Mouse (Mus musculus) spleen, postnatal 4 days (tissue): ENCODE measurements around the gene Ceacam16.

ENCODE experiments used
- DNase-seq, 2 experiments: peaks; one replicate each; pipeline ENCODE4 v3.0.0; 2022; ENCODE audit warnings: low spot score in 2 of 2

The Ceacam16 gene

DNA sequence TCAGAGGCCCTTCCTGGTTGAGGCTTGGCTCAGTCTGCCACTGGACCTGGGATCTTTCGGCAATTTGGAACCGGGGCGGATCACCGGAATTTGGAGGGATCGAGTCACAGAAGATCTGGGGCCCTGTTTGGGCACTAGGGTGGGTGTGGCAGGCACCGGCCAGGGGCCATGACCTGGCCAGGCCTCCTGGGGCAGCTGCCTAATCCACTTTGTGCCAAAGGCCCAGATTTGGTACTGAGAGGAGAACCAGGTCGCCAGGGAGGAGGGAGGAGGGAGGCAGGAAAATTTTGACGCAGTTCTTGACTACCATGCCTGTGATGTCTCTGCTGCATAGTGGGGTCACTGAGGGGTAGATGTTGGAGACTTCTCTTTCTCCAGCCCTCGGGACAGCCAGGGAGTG lies at the start of gene Ceacam16:
TSS of gene Ceacam16 (minus strand) at position 101 of the 400 bp plus-strand sequence.
- DNase-seq, result no peak

- DNase-seq, result peak; percentile 72 to 90
These were observed 49.6 kb upstream of the Ceacam16 start for GRCm38 (mm10) chr7:19910421-19911291.

DNA sequence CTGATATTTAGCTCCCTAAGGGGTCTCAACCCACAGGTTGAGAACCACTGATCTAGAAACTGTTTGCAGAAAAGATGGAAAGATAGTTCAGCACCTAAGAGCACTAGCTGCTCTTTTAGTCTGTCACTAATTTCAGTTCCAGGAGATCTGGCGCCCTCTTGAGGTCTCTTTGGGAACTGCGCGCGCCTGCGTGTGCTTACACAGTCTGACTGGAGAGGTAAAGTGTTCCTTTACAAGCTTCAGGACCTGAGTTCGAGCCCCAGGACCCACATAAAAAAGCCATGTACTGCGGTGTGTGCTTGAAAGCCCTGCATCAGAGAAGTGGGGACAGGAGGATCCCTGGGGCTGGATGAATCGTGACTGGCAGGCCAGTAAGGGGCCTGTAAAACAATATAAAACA lies 28.8 kb upstream of the Ceacam16 start:
- DNase-seq, result peak; percentile 65 to 87

DNA sequence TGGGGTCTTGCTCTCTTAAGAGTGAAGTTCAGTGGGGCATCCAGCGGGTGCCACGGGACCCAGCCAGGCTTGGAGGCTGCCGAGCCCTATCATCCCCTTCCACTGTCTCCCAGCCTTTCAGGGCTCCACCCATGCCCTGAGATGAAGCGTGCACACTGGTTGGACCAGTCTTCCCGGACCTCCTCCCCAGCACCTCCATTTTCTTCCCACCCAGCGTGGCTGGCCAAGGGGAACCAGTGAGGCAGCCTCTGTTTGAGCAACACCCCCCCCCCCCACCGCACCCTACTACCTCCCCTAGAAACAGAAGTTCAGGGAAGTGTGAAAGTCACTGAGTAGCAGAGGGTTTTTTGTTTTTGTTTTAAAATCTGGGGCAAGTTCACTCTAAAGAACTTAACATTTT lies 26.8 kb upstream of the Ceacam16 start, which contains the start of gene Ceacam19:
TSS of gene Ceacam19 (minus strand) at position 117 of the 400 bp plus-strand sequence.
- DNase-seq, result no peak

DNA sequence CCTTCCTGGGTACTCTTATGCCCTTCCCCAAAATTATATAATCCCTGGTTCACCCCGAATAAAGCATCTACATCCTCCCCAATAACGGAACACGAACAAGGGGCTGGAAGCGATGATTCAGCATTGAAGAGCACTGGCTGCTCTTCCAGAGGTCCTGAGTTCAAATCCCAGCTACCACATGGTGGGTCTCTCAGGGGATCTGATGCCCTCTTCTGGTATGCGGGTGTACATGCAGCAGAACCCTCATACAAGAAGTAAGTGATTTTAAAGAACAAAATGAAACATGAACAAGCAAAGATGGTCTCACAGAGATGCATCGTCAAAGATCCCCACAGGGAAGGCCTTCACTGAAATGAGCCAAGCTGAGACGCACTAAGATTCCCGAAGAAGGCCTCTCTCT lies 19.7 kb upstream of the Ceacam16 start:
- DNase-seq, result no peak

- no peak for DNase-seq
These were observed 15.8 kb upstream of the Ceacam16 start for GRCm38 (mm10) chr7:19876781-19877425.

DNA sequence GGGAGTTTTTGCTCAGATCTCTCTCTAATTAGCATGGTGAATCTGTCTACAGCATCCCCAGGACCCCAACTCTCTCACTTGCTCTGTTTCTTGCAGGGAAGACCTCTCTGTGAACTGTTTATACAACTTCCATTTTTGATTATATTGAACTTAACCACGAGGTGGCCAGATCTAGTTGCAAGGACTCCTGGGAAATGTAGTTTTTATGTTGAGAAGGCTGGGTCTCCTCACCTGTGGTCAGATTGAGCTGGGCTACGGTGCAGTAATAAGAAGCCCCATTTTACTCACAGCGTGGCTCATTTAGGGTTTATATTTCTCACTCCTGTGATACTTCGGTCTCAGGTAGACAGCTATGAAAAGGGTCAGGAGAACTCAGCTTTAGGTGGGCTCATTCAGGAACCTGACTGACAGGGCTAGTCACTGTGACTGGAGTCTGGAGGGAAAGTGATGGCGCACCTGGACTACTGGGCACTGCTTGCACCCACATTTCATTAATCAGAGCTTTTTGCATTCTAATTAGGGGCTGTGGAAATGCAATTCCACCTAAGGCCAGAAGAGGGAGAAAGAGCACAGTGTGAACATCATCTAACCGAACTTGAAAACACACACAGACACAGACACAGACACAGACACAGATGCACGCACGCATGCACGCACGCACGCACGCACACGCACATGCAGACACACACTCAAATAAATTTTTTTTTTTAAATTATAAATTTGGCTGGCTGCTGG lies 15.0 kb upstream of the Ceacam16 start:
- peak in 1 of 2 experiments; percentile 36 for DNase-seq

GRCm38 (mm10) chr7:19871943-19872601 lies 11.0 kb upstream of the Ceacam16 start:
- DNase-seq, result peak; percentile 55 to 78

GRCm38 (mm10) chr7:19871137-19871621 lies 10.1 kb upstream of the Ceacam16 start:
- DNase-seq, result peak; percentile 42 to 73

DNA sequence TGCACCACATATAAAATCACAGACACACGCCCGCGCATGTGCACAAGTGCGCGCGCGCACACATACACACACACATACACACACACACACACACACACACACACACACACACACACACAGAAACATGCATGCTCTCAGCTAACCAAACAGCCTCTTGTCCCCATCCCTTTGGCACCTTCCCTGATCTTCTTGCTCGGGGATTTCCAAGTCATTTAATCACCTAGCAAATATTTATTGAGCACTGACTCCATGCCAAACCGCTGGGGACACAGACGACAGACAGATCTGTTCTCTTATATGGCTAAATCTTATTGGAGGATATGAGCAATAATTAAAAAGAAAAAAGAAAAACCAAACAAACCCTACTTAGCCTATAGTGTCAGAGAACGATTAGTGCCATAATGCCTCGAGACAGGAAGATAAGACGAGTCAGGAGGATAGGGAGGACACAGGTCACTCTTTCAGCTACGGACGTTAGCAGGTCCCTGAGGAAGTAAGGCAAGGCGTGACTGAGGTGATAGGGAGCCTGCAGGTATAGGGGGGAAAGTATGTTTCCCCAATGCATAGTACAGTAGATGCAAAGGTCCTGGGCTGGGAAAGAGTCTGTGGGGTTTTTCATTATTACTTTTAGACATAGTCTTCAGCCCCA lies 6.8 kb upstream of the Ceacam16 start:
- no peak for DNase-seq

DNA sequence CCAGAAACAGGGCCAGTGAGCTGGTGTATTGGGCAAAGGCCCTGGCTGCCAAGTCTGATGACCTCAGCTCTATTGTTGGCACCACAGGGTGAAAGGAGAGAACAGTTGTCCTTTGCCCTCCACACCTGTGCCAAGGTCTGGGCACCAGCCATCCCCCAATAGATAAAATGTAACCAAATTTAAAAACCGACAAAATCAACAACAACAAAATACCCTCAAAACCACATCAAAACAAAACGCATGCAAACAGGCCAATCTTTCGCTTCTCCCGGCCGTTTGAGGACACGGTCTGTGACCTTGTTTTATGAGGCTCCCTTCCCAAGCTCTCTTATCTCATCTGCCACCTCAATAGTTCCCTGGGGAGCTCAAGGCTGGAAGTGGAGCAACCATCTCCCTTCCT lies 5.4 kb upstream of the Ceacam16 start:
- no peak for DNase-seq

- no peak for DNase-seq
These were observed 4.3 kb upstream of the Ceacam16 start for GRCm38 (mm10) chr7:19865246-19866036.

DNA sequence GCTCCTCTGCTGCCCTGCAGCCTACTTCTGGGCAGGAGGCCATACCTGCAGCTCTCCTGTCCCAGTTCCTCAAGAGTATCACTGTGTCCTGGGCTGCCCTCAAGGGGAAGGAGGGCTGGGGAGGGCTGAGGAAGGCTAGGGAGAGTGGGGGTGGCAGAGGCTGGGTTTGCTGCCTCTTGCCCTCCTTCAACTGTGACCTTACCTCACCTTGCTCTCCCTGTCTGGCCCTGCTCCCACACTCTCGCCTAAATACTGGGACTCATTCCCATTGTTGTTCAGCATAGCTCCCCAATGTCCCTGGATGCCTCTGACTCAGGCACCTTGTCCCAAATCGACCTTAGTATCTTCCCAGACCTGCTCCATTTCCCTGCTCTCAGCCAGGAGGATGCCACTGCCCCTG lies 3.1 kb upstream of the Ceacam16 start:
- DNase-seq, result no peak

DNA sequence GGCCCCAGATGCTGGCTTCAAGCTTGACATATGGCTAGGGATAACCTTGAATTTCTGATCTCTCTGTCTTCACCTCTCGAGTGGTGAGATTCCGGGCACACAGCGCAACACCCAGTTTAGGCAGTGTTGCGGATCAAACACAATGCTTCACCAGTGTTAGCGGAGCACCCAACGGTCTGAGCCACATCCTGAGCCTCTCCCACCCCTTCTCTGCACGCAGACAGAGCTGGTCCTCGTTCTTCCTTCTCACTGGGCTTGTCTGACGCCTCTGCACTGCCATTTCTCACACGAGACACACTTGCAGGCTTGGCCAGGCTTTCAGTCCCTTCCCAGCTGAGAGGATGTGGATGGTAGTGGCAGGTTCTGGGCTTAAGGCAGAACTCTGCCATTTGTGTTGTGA lies 1.4 kb downstream of the Ceacam16 start:
- no peak for DNase-seq

DNA sequence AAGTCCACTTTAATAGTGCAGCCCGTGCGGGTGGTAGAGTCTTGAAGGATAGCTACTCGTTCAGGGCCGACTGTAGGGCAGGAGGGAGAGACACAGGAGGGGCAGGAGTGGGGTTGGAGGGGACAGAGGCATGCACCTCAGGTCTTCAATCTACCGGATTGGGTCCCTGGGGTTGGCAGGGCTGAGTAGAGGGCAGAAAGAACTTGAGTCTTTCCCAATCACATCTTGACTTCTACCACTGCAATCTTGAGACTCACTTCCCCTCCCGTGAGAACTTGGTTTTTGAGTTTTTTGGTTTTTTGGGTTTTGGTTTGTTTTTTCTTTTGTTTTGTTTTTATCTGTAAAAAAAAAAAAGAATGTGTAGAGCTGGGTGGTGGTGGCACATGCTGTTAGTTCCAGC lies 4.8 kb downstream of the Ceacam16 start:
- no peak for DNase-seq

GRCm38 (mm10) chr7:19855663-19856062 lies 5.4 kb downstream of the Ceacam16 start:
- no peak for DNase-seq

GRCm38 (mm10) chr7:19853526-19853925 lies 7.6 kb downstream of the Ceacam16 start:
- no peak for DNase-seq

DNA sequence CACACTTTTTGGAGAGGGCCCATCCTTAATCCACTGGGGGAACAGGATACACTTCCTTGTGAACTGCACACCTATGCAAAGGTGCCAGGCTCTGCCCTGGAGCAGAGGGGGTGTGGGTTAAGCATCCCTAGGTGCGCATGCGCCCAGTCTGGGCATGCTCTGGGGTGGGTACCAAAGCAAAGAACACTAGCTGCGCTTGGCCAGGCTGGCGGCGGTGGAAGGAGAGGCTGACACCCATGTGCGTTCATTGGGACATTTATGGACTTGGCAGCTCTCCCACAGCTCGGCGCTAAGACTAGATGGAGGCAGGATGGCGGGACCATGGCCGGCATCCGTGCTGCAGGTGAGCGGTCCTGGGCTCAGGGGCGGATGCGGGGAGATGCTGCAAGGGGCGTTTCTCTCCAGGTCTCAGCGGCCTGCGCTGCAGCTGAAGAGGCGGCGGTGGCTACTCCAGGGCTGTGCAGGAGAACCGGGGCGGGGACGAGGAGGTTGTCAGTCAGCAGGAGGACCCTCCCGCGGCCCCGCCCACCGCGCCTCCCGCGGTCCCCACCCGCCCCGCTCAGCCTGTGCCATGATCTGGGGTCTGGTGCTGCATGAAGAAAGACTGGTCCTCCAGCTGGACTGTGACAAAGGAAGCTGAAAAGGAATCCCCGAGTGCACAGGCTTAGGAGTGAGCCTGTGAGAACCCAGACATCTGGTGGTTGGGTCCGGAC lies 9.1 kb downstream of the Ceacam16 start, which contains the start of gene Gm19345:
TSS of gene Gm19345 (plus strand) at position 146 of the 713 bp plus-strand sequence.
- DNase-seq, result no peak

- DNase-seq, result no peak
These were observed 16.5 kb downstream of the Ceacam16 start for GRCm38 (mm10) chr7:19844521-19845171.
